ENCODE assay signal across 16 mouse cellular contexts in genomic region chr10:9243281-9243618, GRCm38 (mm10).
"Had no signal": no experiment of that assay in that cellular context is flagged by ENCODE, and none has a peak within 500 bp of the region (broad histone marks: within the 10 kb centered on the region; RNA-seq: fewer than 3 reads in every experiment).

No protein-coding gene starts in this region.

- DNase-seq: kidney, postnatal 10 days; kidney, postnatal 4 days; liver; liver, embryonic 13.5 days; liver, postnatal 0 days; lung, postnatal 14 days; retina, postnatal 1 day; right cerebral cortex, postnatal 4 days; spleen, adult 18-20 months; thymus, adult 18-20 months; thymus, postnatal 14 days had no signal

- H3K9me3 ChIP-seq: limb, embryonic 12.5 days; liver, embryonic 13.5 days; lung, embryonic 15.5 days; neural tube, embryonic 13.5 days had no signal

- H3K9ac ChIP-seq: limb, embryonic 12.5 days; liver, embryonic 13.5 days; liver, postnatal 0 days; lung, embryonic 15.5 days; neural tube, embryonic 13.5 days had no signal

- H3K27ac ChIP-seq: layer of hippocampus, adult 2 months; limb, embryonic 12.5 days; liver, embryonic 13.5 days; lung, embryonic 15.5 days; macrophage; neural tube, embryonic 13.5 days had no signal

- H3K27me3 ChIP-seq: limb, embryonic 12.5 days; liver, embryonic 13.5 days; lung, embryonic 15.5 days; neural tube, embryonic 13.5 days had no signal

- H3K4me3 ChIP-seq: layer of hippocampus, adult 2 months; limb, embryonic 12.5 days; liver, embryonic 13.5 days; lung, embryonic 15.5 days; neural tube, embryonic 13.5 days had no signal

- H3K36me3 ChIP-seq: limb, embryonic 12.5 days; liver, embryonic 13.5 days; lung, embryonic 15.5 days; neural tube, embryonic 13.5 days had no signal

- H3K4me2 ChIP-seq: limb, embryonic 12.5 days; liver, embryonic 13.5 days; lung, embryonic 15.5 days; neural tube, embryonic 13.5 days had no signal

- H3K4me1 ChIP-seq: limb, embryonic 12.5 days; liver, embryonic 13.5 days had no signal

- ATAC-seq: liver, postnatal 0 days had no signal
